Mouse (Mus musculus): ENCODE measurements at regions not wholly inside any gene's neighbourhood (a gene's known extent, or its start where the extent isn't known, plus 50 kb on each side); places are given as distances from the start of the nearest gene placed in this dataset.

- H3K4me1 ChIP-seq (ENCODE audit: control insufficient read depth, insufficient read depth, low read length), result no peaks in the 10 kb centered on the region
- H3K9ac ChIP-seq (ENCODE audit: low read length), result no peak overlapping the region
- no peak overlapping the region for H3K4me3 ChIP-seq (ENCODE audit: low read depth, low read length)
- H3K36me3 ChIP-seq (ENCODE audit: control insufficient read depth, insufficient read depth, low read length), result no peaks in the 10 kb centered on the region
- no peaks in the 10 kb centered on the region for H3K27me3 ChIP-seq (ENCODE audit: control insufficient read depth, insufficient read depth, low read length)
- ATAC-seq (ENCODE audit: low FRiP score), result no peak
- no peak overlapping the region for H3K4me2 ChIP-seq
- 52% methylated on average over 6 of the region's 6 CpGs for WGBS
- H3K27ac ChIP-seq (ENCODE audit: low read depth, low read length), result no peak overlapping the region
- no peaks in the 10 kb centered on the region for H3K9me3 ChIP-seq (ENCODE audit: control insufficient read depth, low read length)
- DNase-seq (ENCODE audit: low spot score, missing footprints), result peak; percentile 76
Measured at GRCm38 (mm10) chr17:45341573-45341972, 92.0 kb downstream of the Cdc5l start.

GRCm38 (mm10) chr17:45340851-45341250 lies 92.7 kb downstream of the Cdc5l start:
- no peak overlapping the region for H3K4me3 ChIP-seq (ENCODE audit: low read depth, low read length)
- WGBS, result 88% methylated on average over 4 of the region's 4 CpGs
- no peaks in the 10 kb centered on the region for H3K36me3 ChIP-seq (ENCODE audit: control insufficient read depth, insufficient read depth, low read length)
- H3K9me3 ChIP-seq (ENCODE audit: control insufficient read depth, low read length), result no peaks in the 10 kb centered on the region
- no peaks in the 10 kb centered on the region for H3K27me3 ChIP-seq (ENCODE audit: control insufficient read depth, insufficient read depth, low read length)
- no peak overlapping the region for H3K27ac ChIP-seq (ENCODE audit: low read depth, low read length)
- no peaks in the 10 kb centered on the region for H3K4me1 ChIP-seq (ENCODE audit: control insufficient read depth, insufficient read depth, low read length)
- DNase-seq (ENCODE audit: low spot score, missing footprints), result peak; percentile 72
- no peak overlapping the region for H3K4me2 ChIP-seq
- no peak overlapping the region for H3K9ac ChIP-seq (ENCODE audit: low read length)
- ATAC-seq (ENCODE audit: low FRiP score), result no peak

GRCm38 (mm10) chr17:45339226-45339625 lies 94.3 kb downstream of the Cdc5l start:
- Histone ChIP-seq H3K27ac (ENCODE audit: low read depth, low read length) (no peak overlapping the region), H3K36me3 (ENCODE audit: control insufficient read depth, insufficient read depth, low read length) (no peaks in the 10 kb centered on the region), H3K9ac (ENCODE audit: low read length) (no peak overlapping the region), H3K9me3 (ENCODE audit: control insufficient read depth, low read length) (no peaks in the 10 kb centered on the region), H3K4me1 (ENCODE audit: control insufficient read depth, insufficient read depth, low read length) (no peaks in the 10 kb centered on the region), H3K27me3 (ENCODE audit: control insufficient read depth, insufficient read depth, low read length) (no peaks in the 10 kb centered on the region), H3K4me2 (no peak overlapping the region), H3K4me3 (ENCODE audit: low read depth, low read length) (no peak overlapping the region)
- ATAC-seq (ENCODE audit: low FRiP score) (no peak), DNase-seq (ENCODE audit: low spot score, missing footprints) (no peak)
- 77% methylated on average over 11 of the region's 11 CpGs for WGBS

DNA sequence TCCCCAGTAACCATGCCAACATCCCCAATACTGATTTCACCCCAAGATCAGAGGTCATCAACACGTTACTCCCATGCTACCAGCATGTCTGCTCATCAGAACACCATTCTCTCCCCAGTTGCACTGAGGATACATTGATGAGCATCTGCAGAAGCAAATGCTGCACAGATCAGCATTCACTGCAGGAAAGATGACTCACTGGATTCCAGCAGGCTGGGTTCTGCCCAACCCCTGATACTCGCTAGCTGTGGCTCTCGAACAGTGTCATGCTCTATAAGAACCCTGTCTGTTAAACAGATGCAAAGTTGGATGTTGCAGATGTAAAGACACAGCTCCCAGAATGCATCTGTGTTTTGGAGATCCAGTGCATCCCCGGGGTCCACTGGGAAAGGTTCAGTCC lies 95.5 kb downstream of the Cdc5l start:
- WGBS, result 88% methylated on average over 4 of the region's 4 CpGs
- no peak for ATAC-seq (ENCODE audit: low FRiP score)

DNA sequence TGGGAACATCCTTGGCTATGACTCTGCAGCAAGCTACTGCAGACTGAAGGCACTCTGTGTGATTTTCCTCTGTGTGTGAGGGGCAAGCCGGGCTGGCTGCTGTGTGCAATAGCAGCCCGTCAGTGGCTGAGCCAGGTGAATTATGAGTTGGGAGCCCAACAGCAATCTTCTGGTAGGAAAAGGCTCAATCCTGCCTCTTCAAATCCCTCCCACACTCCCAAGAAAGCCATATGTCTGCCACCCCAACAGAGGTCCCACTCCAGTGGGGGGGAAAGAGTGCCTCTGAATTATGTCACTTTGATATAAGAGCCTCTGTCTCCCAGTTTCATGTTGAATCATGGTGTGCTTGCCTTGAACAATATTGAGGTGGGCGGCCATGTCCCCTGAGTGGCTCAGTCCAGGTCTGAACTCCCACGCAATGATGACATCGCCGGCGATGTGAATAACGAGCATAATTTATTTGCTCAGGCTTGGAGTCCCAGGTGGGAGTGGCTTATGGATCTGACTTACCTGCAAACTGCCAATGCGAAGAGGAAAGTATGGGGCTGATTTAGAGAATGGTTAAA lies 97.9 kb downstream of the Cdc5l start:
- Histone ChIP-seq H3K9me3 (ENCODE audit: control insufficient read depth, low read length) (no peaks in the 10 kb centered on the region), H3K4me2 (no peak overlapping the region), H3K4me1 (ENCODE audit: control insufficient read depth, insufficient read depth, low read length) (no peaks in the 10 kb centered on the region), H3K27me3 (ENCODE audit: control insufficient read depth, insufficient read depth, low read length) (no peaks in the 10 kb centered on the region), H3K4me3 (ENCODE audit: low read depth, low read length) (no peak overlapping the region), H3K9ac (ENCODE audit: low read length) (no peak overlapping the region), H3K27ac (ENCODE audit: low read depth, low read length) (no peak overlapping the region), H3K36me3 (ENCODE audit: control insufficient read depth, insufficient read depth, low read length) (no peaks in the 10 kb centered on the region)
- 90% methylated on average over 9 of the region's 9 CpGs for WGBS
- ATAC-seq (ENCODE audit: low FRiP score) (no peak), DNase-seq (ENCODE audit: low spot score, missing footprints) (peak; percentile 28)

More for the DNA sequence above, 95.5 kb downstream of the Cdc5l start:
- Histone ChIP-seq H3K9me3 (ENCODE audit: control insufficient read depth, low read length) (no peaks in the 10 kb centered on the region), H3K36me3 (ENCODE audit: control insufficient read depth, insufficient read depth, low read length) (no peaks in the 10 kb centered on the region), H3K4me1 (ENCODE audit: control insufficient read depth, insufficient read depth, low read length) (no peaks in the 10 kb centered on the region), H3K9ac (ENCODE audit: low read length) (no peak overlapping the region), H3K4me3 (ENCODE audit: low read depth, low read length) (no peak overlapping the region), H3K4me2 (no peak overlapping the region), H3K27ac (ENCODE audit: low read depth, low read length) (no peak overlapping the region), H3K27me3 (ENCODE audit: control insufficient read depth, insufficient read depth, low read length) (no peaks in the 10 kb centered on the region)
- DNase-seq (ENCODE audit: low spot score, missing footprints), result peak; percentile 17

GRCm38 (mm10) chr17:45334732-45335381 lies 98.7 kb downstream of the Cdc5l start:
- Histone ChIP-seq H3K4me3 (ENCODE audit: low read depth, low read length) (no peak overlapping the region), H3K9me3 (ENCODE audit: control insufficient read depth, low read length) (no peaks in the 10 kb centered on the region), H3K4me1 (ENCODE audit: control insufficient read depth, insufficient read depth, low read length) (no peaks in the 10 kb centered on the region), H3K9ac (ENCODE audit: low read length) (no peak overlapping the region), H3K27ac (ENCODE audit: low read depth, low read length) (no peak overlapping the region), H3K27me3 (ENCODE audit: control insufficient read depth, insufficient read depth, low read length) (no peaks in the 10 kb centered on the region), H3K36me3 (ENCODE audit: control insufficient read depth, insufficient read depth, low read length) (no peaks in the 10 kb centered on the region), H3K4me2 (no peak overlapping the region)
- DNase-seq (ENCODE audit: low spot score, missing footprints) (peak; percentile 23), ATAC-seq (ENCODE audit: low FRiP score) (no peak)
- 64% methylated on average over 13 of the region's 13 CpGs for WGBS

GRCm38 (mm10) chr17:45332321-45332720 lies 101.2 kb downstream of the Cdc5l start:
- Histone ChIP-seq H3K4me3 (ENCODE audit: low read depth, low read length) (no peak overlapping the region), H3K4me1 (ENCODE audit: control insufficient read depth, insufficient read depth, low read length) (no peaks in the 10 kb centered on the region), H3K9me3 (ENCODE audit: control insufficient read depth, low read length) (no peaks in the 10 kb centered on the region), H3K27me3 (ENCODE audit: control insufficient read depth, insufficient read depth, low read length) (no peaks in the 10 kb centered on the region), H3K9ac (ENCODE audit: low read length) (no peak overlapping the region), H3K36me3 (ENCODE audit: control insufficient read depth, insufficient read depth, low read length) (no peaks in the 10 kb centered on the region), H3K4me2 (no peak overlapping the region), H3K27ac (ENCODE audit: low read depth, low read length) (no peak overlapping the region)
- ATAC-seq (ENCODE audit: low FRiP score) (no peak), DNase-seq (ENCODE audit: low spot score, missing footprints) (peak; percentile 83)
- 74% methylated on average over 12 of the region's 12 CpGs for WGBS

DNA sequence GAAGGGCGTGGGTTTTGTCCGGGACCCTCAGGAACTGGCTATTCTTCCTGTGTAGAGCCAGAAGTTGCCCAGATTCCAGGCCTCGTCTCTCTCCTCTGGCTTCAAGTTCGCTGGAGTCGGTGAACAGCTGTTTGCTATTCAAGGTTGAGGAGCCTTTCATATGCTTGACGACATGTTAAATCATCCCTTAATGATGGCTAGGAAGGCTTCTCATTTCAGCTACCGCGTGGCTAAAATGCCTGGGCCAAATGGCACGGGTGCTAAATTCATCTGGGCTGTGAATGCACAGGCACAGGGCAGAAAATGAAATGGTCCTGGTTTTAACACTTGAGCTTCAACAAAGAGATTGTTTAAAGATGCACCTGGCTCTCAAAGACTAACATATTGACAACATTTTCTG lies 104.3 kb downstream of the Cdc5l start:
- no peak overlapping the region for H3K27ac ChIP-seq (ENCODE audit: low read depth, low read length)
- H3K4me2 ChIP-seq, result no peak overlapping the region
- H3K36me3 ChIP-seq (ENCODE audit: control insufficient read depth, insufficient read depth, low read length), result no peaks in the 10 kb centered on the region
- no peak for ATAC-seq (ENCODE audit: low FRiP score)
- H3K4me3 ChIP-seq (ENCODE audit: low read depth, low read length), result no peak overlapping the region
- 84% methylated on average over 9 of the region's 9 CpGs for WGBS
- no peak overlapping the region for H3K9ac ChIP-seq (ENCODE audit: low read length)
- no peaks in the 10 kb centered on the region for H3K9me3 ChIP-seq (ENCODE audit: control insufficient read depth, low read length)
- no peaks in the 10 kb centered on the region for H3K27me3 ChIP-seq (ENCODE audit: control insufficient read depth, insufficient read depth, low read length)
- no peak for DNase-seq (ENCODE audit: low spot score, missing footprints)
- H3K4me1 ChIP-seq (ENCODE audit: control insufficient read depth, insufficient read depth, low read length), result no peaks in the 10 kb centered on the region

GRCm38 (mm10) chr17:45326726-45327125 lies 106.8 kb downstream of the Cdc5l start:
- no peak overlapping the region for H3K4me2 ChIP-seq
- no peak overlapping the region for H3K4me3 ChIP-seq (ENCODE audit: low read depth, low read length)
- no peaks in the 10 kb centered on the region for H3K9me3 ChIP-seq (ENCODE audit: control insufficient read depth, low read length)
- H3K36me3 ChIP-seq (ENCODE audit: control insufficient read depth, insufficient read depth, low read length), result no peaks in the 10 kb centered on the region
- H3K27ac ChIP-seq (ENCODE audit: low read depth, low read length), result no peak overlapping the region
- 70% methylated on average over 10 of the region's 10 CpGs for WGBS
- H3K9ac ChIP-seq (ENCODE audit: low read length), result no peak overlapping the region
- no peaks in the 10 kb centered on the region for H3K27me3 ChIP-seq (ENCODE audit: control insufficient read depth, insufficient read depth, low read length)
- no peak for DNase-seq (ENCODE audit: low spot score, missing footprints)
- H3K4me1 ChIP-seq (ENCODE audit: control insufficient read depth, insufficient read depth, low read length), result no peaks in the 10 kb centered on the region
- ATAC-seq (ENCODE audit: low FRiP score), result no peak
